Mouse (Mus musculus) brown adipose tissue, adult 24 weeks (tissue): Measurements from ENCODE around the gene Akr1b7. TPM values are rescaled to one million over a fixed set of nuclear protein-coding genes. Genes with fewer than 3 reads are reported as not detected.
"Not testable (repeated sequence)": the region's sequence is repeated elsewhere in the genome, so short reads cannot be mapped to it uniquely, and the experiment has no call there.

ENCODE experiments used
- H3K27ac ChIP-seq: fragments of 200-500 bp; replicated peaks from 2 replicates; pipeline ENCODE4 v1.5.1; 2012; ENCODE audit warnings: low read depth, mild to moderate bottlenecking, low read length
- H3K4me1 ChIP-seq: fragments of 200-500 bp; 2 replicates; pipeline ENCODE4 v1.6.1; 2012; ENCODE audit warnings: low read length, mixed read lengths; ENCODE audit not compliant: control insufficient read depth, insufficient read depth, insufficient read length
- H3K4me3 ChIP-seq: fragments of 200-500 bp; 2 replicates; pipeline ENCODE4 v1.5.1; 2012; ENCODE audit warnings: low read depth, mild to moderate bottlenecking, low read length, moderate library complexity; ENCODE audit not compliant: insufficient read depth
- polyA plus RNA-seq: library from polyadenylated mRNA; stranded (reverse); fragments of >200 nt; gene quantifications from 2 replicates; pipeline ENCODE4 v1.2.4, GENCODE M21; 2012; ENCODE audit not compliant: missing spikeins, insufficient read depth, insufficient read length

Gene Akr1b7
- polyA plus RNA-seq, 1 experiment = not detected

DNA sequence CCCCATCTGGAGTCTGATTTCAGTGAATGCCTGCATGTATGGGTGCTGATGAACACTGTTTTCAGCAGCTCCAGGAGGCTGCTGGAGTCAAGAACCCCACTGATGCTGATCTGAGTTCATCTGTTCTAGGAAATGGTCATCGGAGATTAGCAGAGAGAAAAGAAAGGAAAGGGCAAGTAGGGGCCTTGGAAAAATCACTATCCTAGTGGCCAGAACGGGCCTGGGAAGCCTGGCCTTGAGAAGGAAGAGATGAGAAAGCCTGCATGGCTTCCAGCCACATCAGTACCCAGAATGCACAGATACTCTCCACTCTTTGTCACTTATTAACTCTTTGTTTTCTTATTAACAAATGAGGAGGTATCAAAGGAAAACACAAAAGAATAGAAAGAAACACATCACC, 11.4 kb upstream of the Akr1b7 start:
- H3K27ac ChIP-seq = no peak overlapping the region

DNA sequence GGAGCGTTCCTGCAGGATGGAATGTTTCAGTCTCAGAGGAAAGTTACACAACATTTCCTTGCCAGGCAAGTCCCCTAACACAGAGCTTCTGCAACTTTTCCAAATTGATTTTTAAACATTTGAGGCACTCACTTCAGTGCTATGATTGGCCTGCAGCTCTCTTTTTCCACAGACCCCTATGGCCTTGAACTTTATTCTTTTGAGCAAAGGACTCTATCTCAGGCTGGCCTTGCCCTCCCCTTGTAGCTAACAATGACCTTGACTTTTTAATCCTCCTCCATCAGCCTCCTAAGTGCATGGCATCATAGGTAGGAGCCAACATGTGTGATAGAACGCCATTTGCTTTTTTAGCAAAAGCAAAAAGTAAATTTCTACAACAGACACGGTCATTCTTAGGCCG, 5.4 kb upstream of the Akr1b7 start:
- peaks cover 3% of the 10 kb centered on the region for H3K4me1 ChIP-seq
- H3K27ac ChIP-seq = no peak overlapping the region
- H3K4me3 ChIP-seq = no peak overlapping the region

More for the DNA sequence above, 11.4 kb upstream of the Akr1b7 start:
- H3K4me1 ChIP-seq = no peaks in the 10 kb centered on the region
- no peak overlapping the region for H3K4me3 ChIP-seq

DNA sequence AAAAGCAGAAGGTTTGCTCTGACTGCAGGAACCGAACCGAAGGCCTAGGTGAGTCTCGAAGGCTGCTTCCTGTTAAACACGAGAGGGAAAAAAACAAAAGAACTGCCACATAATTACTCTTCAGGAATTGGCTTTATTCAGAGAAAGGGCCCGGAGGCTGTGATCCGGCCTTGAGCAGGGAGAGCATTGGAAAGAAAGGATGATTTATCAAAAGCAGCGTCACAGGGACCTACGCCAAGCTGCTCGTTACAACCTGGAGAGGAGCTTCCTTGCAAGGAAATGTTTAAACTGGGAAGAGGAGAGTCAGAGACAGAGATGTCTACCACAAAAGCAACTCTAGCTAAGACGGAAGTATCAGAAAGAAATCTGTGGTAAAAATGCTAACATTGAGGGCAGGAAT, 4.7 kb upstream of the Akr1b7 start:
- Histone ChIP-seq H3K4me1 (peaks cover 3% of the 10 kb centered on the region), H3K4me3 (no peak overlapping the region), H3K27ac (no peak overlapping the region)

DNA sequence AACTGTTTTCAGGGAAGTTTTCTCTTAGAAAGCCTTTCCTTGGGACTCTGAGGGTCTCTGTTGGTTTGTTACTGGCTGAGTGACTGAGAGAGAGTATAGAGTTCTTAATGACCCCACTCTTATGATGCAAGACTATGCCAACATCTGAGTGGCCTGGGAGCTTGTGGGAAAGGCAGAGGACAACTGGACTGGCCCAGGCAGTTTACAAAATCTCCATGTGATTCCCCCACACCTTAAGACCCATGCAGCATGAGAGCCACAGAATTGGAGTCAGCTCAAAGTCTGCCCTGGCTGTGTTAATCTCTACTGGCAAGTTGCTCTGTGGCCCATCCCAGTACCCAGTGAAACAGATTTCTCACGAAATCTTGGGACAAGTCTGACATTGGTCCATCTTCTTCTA, 554 bp downstream of the Akr1b7 start:
- H3K4me3 ChIP-seq = no peak overlapping the region
- H3K4me1 ChIP-seq = no peaks in the 10 kb centered on the region
- H3K27ac ChIP-seq = no peak overlapping the region

DNA sequence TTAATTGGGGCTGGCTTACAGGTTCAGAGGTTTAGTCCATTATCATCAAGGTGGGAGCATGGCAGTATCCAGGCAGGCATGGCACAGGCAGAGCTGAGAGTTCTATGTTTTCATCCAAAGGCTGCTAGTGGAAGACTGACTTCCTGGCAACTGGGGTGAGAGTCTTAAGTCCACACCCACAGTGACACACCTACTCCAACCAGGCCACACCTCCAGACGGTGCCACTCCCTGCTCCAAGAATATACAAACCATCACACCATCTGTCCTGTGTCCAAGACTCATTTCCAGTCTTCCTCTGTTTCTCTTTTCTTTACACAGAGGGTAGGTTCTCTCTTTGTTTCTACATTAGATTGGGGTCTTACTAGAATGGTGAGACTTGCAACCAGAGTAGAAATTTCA, 1.3 kb downstream of the Akr1b7 start:
- not testable (repeated sequence) for H3K4me3 ChIP-seq, H3K27ac ChIP-seq, H3K4me1 ChIP-seq

DNA sequence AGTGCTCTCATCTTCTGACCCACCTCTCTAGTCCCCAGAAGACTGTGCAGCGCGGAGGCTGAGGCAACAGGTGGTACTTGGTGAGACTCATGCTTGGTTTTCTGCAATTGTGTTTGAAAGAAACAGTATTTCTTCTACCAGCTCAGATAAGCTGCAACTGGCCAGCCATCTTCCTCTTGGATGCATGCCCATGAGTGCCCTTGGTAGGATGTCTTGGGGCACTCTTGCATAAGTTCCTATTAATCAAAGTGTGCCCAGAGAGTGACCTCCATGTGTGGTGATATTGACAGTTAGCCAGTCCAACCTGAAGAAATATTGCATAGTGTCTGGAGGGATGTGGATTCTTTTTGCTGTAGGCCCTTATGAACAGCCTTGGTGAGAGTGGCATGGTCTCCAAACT, 4.4 kb downstream of the Akr1b7 start:
- no peak overlapping the region for H3K27ac ChIP-seq
- H3K4me1 ChIP-seq = no peaks in the 10 kb centered on the region
- no peak overlapping the region for H3K4me3 ChIP-seq

DNA sequence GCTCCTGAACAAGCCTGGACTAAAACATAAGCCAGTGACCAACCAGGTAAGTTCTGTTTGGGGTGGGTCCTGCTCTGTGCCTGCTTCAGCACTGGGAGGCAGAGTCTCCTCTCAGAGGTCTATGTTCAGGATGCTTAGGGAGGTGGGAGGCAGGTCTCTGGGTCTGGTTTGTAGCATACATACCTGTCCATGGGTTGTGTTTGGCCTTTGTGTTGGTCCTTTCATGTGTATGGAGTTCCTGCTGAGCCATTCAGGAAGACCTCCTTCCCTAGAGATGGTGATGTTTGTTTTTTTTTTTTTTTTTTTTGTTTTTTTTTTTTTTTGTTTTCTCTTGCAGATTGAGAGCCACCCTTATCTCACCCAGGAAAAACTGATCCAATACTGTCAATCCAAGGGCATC, 6.9 kb downstream of the Akr1b7 start:
- Histone ChIP-seq H3K4me1 (no peaks in the 10 kb centered on the region), H3K27ac (no peak overlapping the region), H3K4me3 (no peak overlapping the region)

DNA sequence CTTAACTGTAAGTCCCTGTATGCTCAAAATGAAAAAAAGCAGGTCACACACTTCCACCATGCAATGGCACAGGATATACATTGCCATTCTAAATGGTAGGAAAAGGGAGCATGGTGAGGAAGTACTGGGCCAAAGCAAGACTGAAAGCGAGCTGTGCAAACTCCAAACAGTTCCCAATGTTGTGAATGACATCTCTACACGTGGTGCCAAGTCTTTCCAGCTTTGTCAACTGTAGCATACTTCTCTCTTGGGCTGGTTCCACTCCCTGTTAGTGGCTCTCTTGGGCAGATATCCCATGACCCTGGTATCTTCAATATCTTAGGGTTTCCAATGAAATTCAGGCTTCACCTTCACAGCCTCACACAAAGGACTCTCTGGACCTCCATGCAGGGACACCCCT, 26.9 kb downstream of the Akr1b7 start:
- Histone ChIP-seq H3K4me1 (0 out of 2 replicates have a peak, but pooled peaks cover 2% of the 10 kb centered on the region), H3K27ac (no peak overlapping the region)

DNA sequence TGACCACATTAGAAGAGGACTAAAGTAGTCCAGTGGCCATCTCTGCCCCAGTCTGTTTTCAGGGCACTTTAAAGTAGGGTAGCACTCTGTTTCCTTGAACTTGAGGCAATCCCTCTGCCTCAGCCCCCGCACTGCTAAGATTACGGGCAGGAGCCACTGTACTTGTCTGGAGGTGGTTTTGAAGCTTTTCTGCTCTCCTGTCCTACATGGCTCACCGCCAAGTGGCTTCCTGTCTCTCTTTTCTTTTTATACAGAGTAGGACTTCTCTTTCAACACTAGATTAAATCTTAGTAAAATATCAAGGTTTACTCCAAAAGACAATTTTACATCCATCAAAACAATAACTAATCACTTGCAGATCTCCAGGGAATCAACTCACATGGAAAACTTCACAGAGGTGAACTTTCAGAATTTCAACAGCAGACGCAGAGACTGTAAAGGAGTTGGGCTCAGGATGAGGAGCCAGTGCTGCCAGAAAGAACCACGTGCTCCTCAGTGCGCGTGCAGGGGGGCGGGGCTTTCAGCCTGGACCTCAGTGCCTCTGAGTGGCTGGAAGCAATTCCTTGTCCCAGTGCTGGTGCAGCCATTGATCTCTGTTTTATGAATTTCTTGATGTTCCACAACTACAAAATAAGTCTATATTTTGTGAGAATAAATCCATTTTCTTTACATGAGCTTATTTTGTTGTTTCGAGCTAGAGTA, 29.6 kb downstream of the Akr1b7 start:
- H3K4me1 ChIP-seq = 0 out of 2 replicates have a peak, but pooled peaks cover 2% of the 10 kb centered on the region
- no peak overlapping the region for H3K4me3 ChIP-seq
- no peak overlapping the region for H3K27ac ChIP-seq

More for the DNA sequence above, 26.9 kb downstream of the Akr1b7 start:
- H3K4me3 ChIP-seq = no peak overlapping the region

DNA sequence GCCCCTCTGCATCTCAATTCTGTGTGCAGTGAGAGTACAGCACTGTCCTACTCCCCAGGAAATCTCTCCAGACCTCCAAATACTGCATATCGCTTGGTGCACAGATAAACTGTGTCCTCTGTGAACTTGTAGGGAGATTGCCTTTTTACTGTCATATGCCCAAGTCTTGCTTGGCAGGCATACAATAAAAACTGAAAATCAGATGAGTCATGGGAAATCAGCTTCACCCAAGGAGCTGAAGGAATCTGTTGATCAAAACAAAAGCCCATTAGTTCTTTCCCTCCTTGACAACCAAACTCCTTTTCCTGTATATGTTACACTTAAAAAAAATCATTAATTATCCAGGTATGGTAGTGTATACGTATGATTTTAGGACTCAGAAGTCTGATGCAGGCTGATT, 31.7 kb downstream of the Akr1b7 start:
- H3K27ac ChIP-seq = no peak overlapping the region
- 0 out of 2 replicates have a peak, but pooled peaks cover 2% of the 10 kb centered on the region for H3K4me1 ChIP-seq
- H3K4me3 ChIP-seq = no peak overlapping the region

DNA sequence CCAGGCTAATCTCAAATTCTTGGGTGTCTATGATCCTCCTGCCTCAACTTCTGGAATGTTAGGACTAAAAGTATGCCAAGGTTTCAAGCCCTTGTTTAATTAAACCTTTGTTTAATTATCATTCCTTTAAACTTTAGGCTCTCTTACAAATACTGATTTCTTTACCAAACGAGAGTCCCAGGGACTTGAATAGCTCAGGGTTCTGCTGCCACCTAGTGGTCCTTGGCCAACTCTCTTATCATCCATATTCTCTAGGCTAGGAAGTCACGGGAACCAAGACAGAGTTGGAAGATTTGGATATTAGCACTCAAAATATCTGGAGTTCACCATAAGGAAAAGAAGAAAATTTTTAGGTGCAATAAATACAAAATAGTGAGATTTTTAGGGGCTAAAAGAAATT, 35.8 kb downstream of the Akr1b7 start:
- no peak overlapping the region for H3K4me3 ChIP-seq
- no peak overlapping the region for H3K27ac ChIP-seq
- H3K4me1 ChIP-seq = no peaks in the 10 kb centered on the region

DNA sequence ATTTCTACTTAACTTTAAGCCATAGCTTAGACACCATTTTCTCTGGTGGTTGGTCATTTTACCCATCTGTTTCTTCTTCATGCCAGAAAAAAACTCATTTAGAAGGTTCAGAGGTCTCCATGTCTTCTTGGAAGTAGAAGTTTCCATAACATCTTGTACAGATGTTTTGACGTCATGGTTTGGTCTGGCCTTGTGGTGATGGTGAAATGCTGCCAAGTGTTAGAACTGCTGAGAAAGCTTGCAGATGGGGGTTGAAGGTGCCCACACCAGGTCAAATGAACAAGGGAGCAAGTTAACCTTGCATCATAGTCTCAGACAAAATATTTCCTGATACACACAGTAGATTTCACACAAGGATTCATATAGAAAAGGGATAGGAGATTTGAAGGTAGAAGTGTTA, 36.6 kb downstream of the Akr1b7 start:
- Histone ChIP-seq H3K4me3 (no peak overlapping the region), H3K4me1 (no peaks in the 10 kb centered on the region), H3K27ac (no peak overlapping the region)

DNA sequence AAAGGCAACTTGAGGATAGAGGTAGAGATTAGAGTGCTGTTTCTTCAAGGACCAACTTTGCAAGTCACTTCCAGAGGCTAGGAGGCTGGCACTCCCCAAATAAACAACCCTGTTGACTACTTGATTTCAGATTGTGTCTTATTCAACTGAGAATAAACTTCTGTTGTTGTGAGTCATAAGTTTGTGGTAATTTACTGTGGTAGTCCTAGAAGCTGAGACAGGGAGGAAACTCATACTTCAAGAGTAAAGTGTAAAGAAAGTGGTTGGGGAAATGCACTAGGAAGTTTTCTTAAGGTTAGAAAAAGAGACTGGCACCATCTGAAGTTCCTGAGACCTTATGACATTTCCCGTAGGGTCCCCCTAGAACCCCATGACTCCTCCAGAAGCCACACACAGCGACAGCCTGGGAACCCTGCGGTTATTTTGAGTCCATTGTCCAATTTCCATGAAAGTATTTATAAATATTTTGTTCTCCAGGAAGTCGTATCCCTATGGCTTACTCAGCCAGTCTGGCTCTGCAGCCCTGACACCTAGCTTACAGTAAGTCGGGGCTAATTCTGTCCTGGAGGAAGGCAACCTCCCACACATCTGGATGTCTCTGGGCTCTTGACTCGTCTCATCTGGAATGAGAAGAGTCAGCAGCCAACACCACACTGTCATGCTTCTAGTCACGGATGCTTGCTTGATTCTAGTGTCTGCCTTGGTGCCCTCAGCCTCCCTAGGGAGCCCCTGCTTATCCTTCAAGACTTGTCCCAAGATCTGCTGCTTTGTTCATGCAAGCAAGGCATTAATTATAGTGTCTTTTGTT, 41.0 kb downstream of the Akr1b7 start:
- H3K27ac ChIP-seq = no peak overlapping the region

DNA sequence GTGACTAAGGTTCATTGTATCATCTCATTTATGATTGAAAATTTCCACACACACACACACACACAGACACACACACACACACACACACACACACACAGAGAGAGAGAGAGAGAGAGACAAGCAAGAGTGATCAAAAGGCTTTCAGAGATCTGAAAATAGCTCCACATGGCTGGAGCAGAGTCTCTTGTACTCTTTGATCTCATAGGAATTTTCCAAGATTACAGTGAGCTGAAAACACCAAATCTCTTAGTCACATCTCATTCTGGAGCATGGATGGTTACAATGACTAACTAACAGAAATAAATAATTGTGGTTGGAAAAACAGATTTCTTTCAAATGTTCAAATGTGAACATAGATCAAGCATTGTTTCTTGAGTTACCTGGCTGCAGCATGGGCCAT, 47.3 kb downstream of the Akr1b7 start:
- no peak overlapping the region for H3K4me3 ChIP-seq
- H3K4me1 ChIP-seq = no peaks in the 10 kb centered on the region
- H3K27ac ChIP-seq = no peak overlapping the region

More for the DNA sequence above, 41.0 kb downstream of the Akr1b7 start:
- Histone ChIP-seq H3K4me1 (no peaks in the 10 kb centered on the region), H3K4me3 (no peak overlapping the region)

DNA sequence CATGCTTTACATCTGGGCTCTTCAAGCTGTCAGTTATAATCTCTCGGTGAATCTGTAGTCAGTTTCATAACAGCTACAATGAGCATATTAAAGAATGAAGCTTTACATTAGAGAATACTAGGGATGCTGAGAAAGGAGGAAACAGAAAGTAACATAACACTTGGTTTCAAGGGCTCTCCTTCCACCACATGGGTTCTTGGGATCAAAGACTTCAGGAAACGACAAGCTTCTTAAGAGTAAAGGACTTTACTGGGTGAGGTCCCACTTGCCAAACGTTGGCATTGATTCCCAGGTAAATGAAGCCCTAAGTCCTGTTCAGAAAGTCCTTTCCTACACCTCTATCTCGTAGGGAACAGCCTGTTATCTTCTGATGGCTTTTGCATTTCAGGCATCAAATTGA, 48.5 kb downstream of the Akr1b7 start:
- Histone ChIP-seq H3K4me3 (no peak overlapping the region), H3K4me1 (no peaks in the 10 kb centered on the region), H3K27ac (no peak overlapping the region)

DNA sequence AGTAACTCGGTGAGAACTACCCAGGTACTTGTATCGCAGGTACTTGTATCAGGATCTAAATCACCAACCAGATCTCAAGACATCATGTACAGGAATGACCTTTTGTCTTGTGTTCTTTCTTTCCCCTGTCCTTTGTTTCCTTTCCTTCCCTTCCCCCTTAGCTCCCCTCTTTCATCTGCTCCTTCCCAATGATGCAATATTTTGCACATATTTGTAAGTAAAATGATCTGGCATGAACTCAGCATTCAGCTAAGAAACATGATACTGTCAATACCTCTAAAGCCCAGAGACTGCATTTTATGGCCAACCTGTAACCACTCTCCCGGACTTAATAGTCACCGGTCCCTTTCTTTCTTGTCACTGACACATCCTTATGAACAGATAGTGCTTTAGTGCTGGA, 51.4 kb downstream of the Akr1b7 start:
- H3K27ac ChIP-seq = no peak overlapping the region
- no peak overlapping the region for H3K4me3 ChIP-seq
- no peaks in the 10 kb centered on the region for H3K4me1 ChIP-seq
